Mouse (Mus musculus): ENCODE results near the gene Kcnh4. TPM values are rescaled to one million over a fixed set of nuclear protein-coding genes. Genes with fewer than 3 reads are reported as not detected.

The Kcnh4 gene
- polyA plus RNA-seq, 1 experiment from 2014 or later = 0.12 TPM

- Histone ChIP-seq H3K4me1 (replicated peaks; ENCODE audit: control insufficient read depth, insufficient read depth, low read length) (no peaks in the 10 kb centered on the region), H3K9ac (ENCODE audit: low read depth, low read length) (no peak overlapping the region), H3K9me3 (ENCODE audit: control insufficient read depth) (no peaks in the 10 kb centered on the region), H3K36me3 (ENCODE audit: control insufficient read depth, insufficient read depth) (peaks cover 56% of the 10 kb centered on the region), H3K4me3 (ENCODE audit: low read depth, low read length) (no peak overlapping the region), H3K27me3 (replicated peaks; ENCODE audit: control insufficient read depth, insufficient read depth, low read length) (no peaks in the 10 kb centered on the region), H3K4me2 (replicated peaks; ENCODE audit: low read depth) (no peak overlapping the region), H3K27ac (ENCODE audit: low read depth, low read length) (no peak overlapping the region)
- ATAC-seq = no peak
- 85% methylated on average over 15 of the region's 15 CpGs for WGBS
- TF ChIP-seq CTCF (IDR thresholded peaks at IDR 0.05; ENCODE audit: low read depth) = no peak
Measured at GRCm38 (mm10) chr11:100781763-100782475, 22.2 kb upstream of the Kcnh4 start.

GRCm38 (mm10) chr11:100780247-100780646, 20.5 kb upstream of the Kcnh4 start:
- TF ChIP-seq CTCF (IDR thresholded peaks at IDR 0.05; ENCODE audit: low read depth) = no peak
- H3K27ac ChIP-seq (ENCODE audit: low read depth, low read length) = no peak overlapping the region
- no peak for ATAC-seq
- H3K4me2 ChIP-seq (replicated peaks; ENCODE audit: low read depth) = no peak overlapping the region
- no peaks in the 10 kb centered on the region for H3K4me1 ChIP-seq (replicated peaks; ENCODE audit: control insufficient read depth, insufficient read depth, low read length)
- peaks cover 48% of the 10 kb centered on the region for H3K36me3 ChIP-seq (ENCODE audit: control insufficient read depth, insufficient read depth)
- no peaks in the 10 kb centered on the region for H3K9me3 ChIP-seq (ENCODE audit: control insufficient read depth)
- WGBS = 86% methylated on average over 8 of the region's 8 CpGs
- H3K9ac ChIP-seq (ENCODE audit: low read depth, low read length) = no peak overlapping the region
- no peak overlapping the region for H3K4me3 ChIP-seq (ENCODE audit: low read depth, low read length)
- H3K27me3 ChIP-seq (replicated peaks; ENCODE audit: control insufficient read depth, insufficient read depth, low read length) = no peaks in the 10 kb centered on the region

GRCm38 (mm10) chr11:100778069-100778468, 18.3 kb upstream of the Kcnh4 start:
- H3K27ac ChIP-seq (ENCODE audit: low read depth, low read length) = no peak overlapping the region
- H3K9me3 ChIP-seq (ENCODE audit: control insufficient read depth) = no peaks in the 10 kb centered on the region
- peaks cover 32% of the 10 kb centered on the region for H3K36me3 ChIP-seq (ENCODE audit: control insufficient read depth, insufficient read depth)
- no peak overlapping the region for H3K4me2 ChIP-seq (replicated peaks; ENCODE audit: low read depth)
- no peak for ATAC-seq
- no peak for TF ChIP-seq CTCF (IDR thresholded peaks at IDR 0.05; ENCODE audit: low read depth)
- H3K4me1 ChIP-seq (replicated peaks; ENCODE audit: control insufficient read depth, insufficient read depth, low read length) = no peaks in the 10 kb centered on the region
- 62% methylated on average over 3 of the region's 3 CpGs for WGBS
- H3K4me3 ChIP-seq (ENCODE audit: low read depth, low read length) = no peak overlapping the region
- H3K27me3 ChIP-seq (replicated peaks; ENCODE audit: control insufficient read depth, insufficient read depth, low read length) = no peaks in the 10 kb centered on the region
- H3K9ac ChIP-seq (ENCODE audit: low read depth, low read length) = no peak overlapping the region

- WGBS = 83% methylated on average over 10 of the region's 10 CpGs
- no peak for TF ChIP-seq CTCF (IDR thresholded peaks at IDR 0.05; ENCODE audit: low read depth)
- H3K4me2 ChIP-seq (replicated peaks; ENCODE audit: low read depth) = no peak overlapping the region
- peaks cover 17% of the 10 kb centered on the region for H3K36me3 ChIP-seq (ENCODE audit: control insufficient read depth, insufficient read depth)
- H3K9me3 ChIP-seq (ENCODE audit: control insufficient read depth) = no peaks in the 10 kb centered on the region
- H3K4me3 ChIP-seq (ENCODE audit: low read depth, low read length) = no peak overlapping the region
- no peak overlapping the region for H3K27ac ChIP-seq (ENCODE audit: low read depth, low read length)
- no peaks in the 10 kb centered on the region for H3K27me3 ChIP-seq (replicated peaks; ENCODE audit: control insufficient read depth, insufficient read depth, low read length)
- ATAC-seq = no peak
- H3K4me1 ChIP-seq (replicated peaks; ENCODE audit: control insufficient read depth, insufficient read depth, low read length) = no peaks in the 10 kb centered on the region
- no peak overlapping the region for H3K9ac ChIP-seq (ENCODE audit: low read depth, low read length)
Measured at GRCm38 (mm10) chr11:100775921-100776320, 16.2 kb upstream of the Kcnh4 start.

- H3K36me3 ChIP-seq (ENCODE audit: control insufficient read depth, insufficient read depth) = peaks cover 4% of the 10 kb centered on the region
- H3K27me3 ChIP-seq (replicated peaks; ENCODE audit: control insufficient read depth, insufficient read depth, low read length) = no peaks in the 10 kb centered on the region
- 77% methylated on average over 4 of the region's 4 CpGs for WGBS
- H3K4me2 ChIP-seq (replicated peaks; ENCODE audit: low read depth) = no peak overlapping the region
- H3K9ac ChIP-seq (ENCODE audit: low read depth, low read length) = no peak overlapping the region
- no peak overlapping the region for H3K27ac ChIP-seq (ENCODE audit: low read depth, low read length)
- H3K4me1 ChIP-seq (replicated peaks; ENCODE audit: control insufficient read depth, insufficient read depth, low read length) = no peaks in the 10 kb centered on the region
- H3K9me3 ChIP-seq (ENCODE audit: control insufficient read depth) = no peaks in the 10 kb centered on the region
- H3K4me3 ChIP-seq (ENCODE audit: low read depth, low read length) = no peak overlapping the region
- no peak for TF ChIP-seq CTCF (IDR thresholded peaks at IDR 0.05; ENCODE audit: low read depth)
- ATAC-seq = no peak
Measured at GRCm38 (mm10) chr11:100774261-100774660, 14.5 kb upstream of the Kcnh4 start.

GRCm38 (mm10) chr11:100770646-100771408, 11.1 kb upstream of the Kcnh4 start, which contains the start of gene Ghdc:
Gene Ghdc, minus strand, starts transcription at chr11:100770957.
- TF ChIP-seq CTCF (IDR thresholded peaks at IDR 0.05; ENCODE audit: low read depth) = no peak
- peak; percentile 35; the same call in 1 of the 2 replicates for ATAC-seq
- Histone ChIP-seq H3K4me3 (ENCODE audit: low read depth, low read length) (peak within 1 kb of the TSS; percentile 58), H3K27me3 (replicated peaks; ENCODE audit: control insufficient read depth, insufficient read depth, low read length) (no peaks in the 10 kb centered on the region), H3K4me2 (replicated peaks; ENCODE audit: low read depth) (peak within 1 kb of the TSS; percentile 67), H3K9me3 (ENCODE audit: control insufficient read depth) (no peaks in the 10 kb centered on the region), H3K27ac (ENCODE audit: low read depth, low read length) (no peak within 1 kb of the TSS), H3K4me1 (replicated peaks; ENCODE audit: control insufficient read depth, insufficient read depth, low read length) (no peaks in the 10 kb centered on the region), H3K9ac (ENCODE audit: low read depth, low read length) (peak within 1 kb of the TSS; percentile 54), H3K36me3 (ENCODE audit: control insufficient read depth, insufficient read depth) (no peaks in the 10 kb centered on the region)
- WGBS = 15% methylated on average over 17 of the region's 17 CpGs

Measured in intestine, postnatal 0 days (tissue).